Mouse (Mus musculus) hindbrain, embryonic 10.5 days (tissue): ENCODE data around the gene Adm. TPM values are rescaled to one million over a fixed set of nuclear protein-coding genes. Genes with fewer than 3 reads are reported as not detected.
"Not testable (repeated sequence)": the region's sequence is repeated elsewhere in the genome, so short reads cannot be mapped to it uniquely, and the experiment has no call there.

Experiments used
- DNase-seq: peaks from one replicate; pipeline ENCODE4 v3.0.0-alpha.2; 2017; ENCODE audit warnings: low spot score
- H3K27ac ChIP-seq: fragments of 300-500 bp; sonication (generic); 2 replicates; pipeline ENCODE4 v1.5.1; 2016; ENCODE audit warnings: mild to moderate bottlenecking, moderate library complexity
- H3K27me3 ChIP-seq: fragments of 300-500 bp; sonication (generic); 2 replicates; pipeline ENCODE4 v1.6.1; 2016; ENCODE audit warnings: mild to moderate bottlenecking; ENCODE audit not compliant: poor library complexity, insufficient read depth, severe bottlenecking
- H3K36me3 ChIP-seq: fragments of 300-500 bp; sonication (generic); 2 replicates; pipeline ENCODE4 v1.6.1; 2016; ENCODE audit warnings: mild to moderate bottlenecking, moderate library complexity
- H3K4me1 ChIP-seq: fragments of 300-500 bp; sonication (generic); replicated peaks from 2 replicates; pipeline ENCODE4 v1.6.1; 2016; ENCODE audit warnings: mild to moderate bottlenecking
- H3K4me3 ChIP-seq: fragments of 300-500 bp; sonication (generic); 2 replicates; pipeline ENCODE4 v1.5.1; 2016; ENCODE audit warnings: mild to moderate bottlenecking, moderate library complexity
- H3K9me3 ChIP-seq: fragments of 300-500 bp; sonication (generic); 2 replicates; pipeline ENCODE4 v1.6.1; 2016; ENCODE audit warnings: mild to moderate bottlenecking, moderate library complexity
- WGBS: fragments of 180-500 bp; shearing (Covaris S2); methylation state at CpG from one replicate; pipeline ENCODE4 v1.1.7; 2016; 5-methylcytosine and 5-hydroxymethylcytosine counted together
- polyA plus RNA-seq: library from polyadenylated mRNA; unstranded; fragments of >200 nt; fragmentation: Nextera tagmentation; extraction: Ambion mirVana; gene quantifications from 2 replicates; pipeline ENCODE4 v1.2.1, GENCODE M21; 2016

Gene Adm
- polyA plus RNA-seq, 1 experiment from 2014 or later = 5.9 TPM

DNA sequence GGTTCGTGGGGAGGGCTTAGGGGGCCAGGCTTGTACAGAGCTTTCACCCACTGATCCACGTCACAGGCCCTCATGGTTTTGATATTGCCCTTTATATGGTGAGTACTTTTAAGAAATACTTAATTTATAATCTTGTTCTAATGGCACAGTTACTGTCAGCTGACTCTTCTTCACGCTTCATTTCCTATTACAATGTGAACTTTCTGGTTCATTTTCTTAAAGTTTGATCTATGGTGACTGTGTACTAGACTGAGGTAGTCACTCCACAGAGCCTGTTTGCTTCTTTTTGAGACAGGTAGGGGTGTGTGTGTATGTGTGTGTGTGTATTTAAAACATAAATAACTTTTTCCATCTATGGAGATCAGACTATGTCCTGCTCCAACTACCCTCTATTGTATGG lies 8.5 kb downstream of the Adm start:
- Histone ChIP-seq H3K27ac (no peak overlapping the region), H3K9me3 (no peaks in the 10 kb centered on the region), H3K4me1 (peaks cover 21% of the 10 kb centered on the region), H3K4me3 (no peak overlapping the region), H3K27me3 (peaks cover 20% of the 10 kb centered on the region), H3K36me3 (no peaks in the 10 kb centered on the region)
- DNase-seq = no peak
- 78% methylated on average over 3 of the region's 3 CpGs for WGBS

DNA sequence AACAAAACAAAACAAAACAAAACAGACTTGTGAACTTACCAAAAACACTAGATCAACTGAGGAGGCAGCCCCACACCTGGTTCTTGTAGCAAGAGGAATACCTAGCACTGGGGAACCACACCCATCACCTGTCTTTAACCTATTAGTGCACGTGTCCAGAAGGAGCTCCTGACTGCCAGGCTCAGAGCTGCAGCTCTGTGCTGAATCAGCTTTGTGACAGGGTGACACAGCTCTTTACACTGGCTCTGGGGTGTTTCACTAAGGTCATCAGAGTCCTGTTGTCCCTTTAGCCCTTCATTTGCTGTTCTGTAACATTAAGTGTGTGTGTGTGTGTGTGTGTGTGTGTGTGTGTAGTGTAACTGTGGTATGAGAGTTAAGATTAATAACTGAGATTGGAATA lies 9.1 kb downstream of the Adm start:
- Histone ChIP-seq H3K36me3 (no peaks in the 10 kb centered on the region), H3K27me3 (peaks cover 14% of the 10 kb centered on the region), H3K9me3 (no peaks in the 10 kb centered on the region), H3K27ac (no peak overlapping the region), H3K4me3 (no peak overlapping the region), H3K4me1 (peaks cover 15% of the 10 kb centered on the region)
- 56% methylated on average over 1 of the region's 1 CpGs for WGBS
- DNase-seq = no peak

DNA sequence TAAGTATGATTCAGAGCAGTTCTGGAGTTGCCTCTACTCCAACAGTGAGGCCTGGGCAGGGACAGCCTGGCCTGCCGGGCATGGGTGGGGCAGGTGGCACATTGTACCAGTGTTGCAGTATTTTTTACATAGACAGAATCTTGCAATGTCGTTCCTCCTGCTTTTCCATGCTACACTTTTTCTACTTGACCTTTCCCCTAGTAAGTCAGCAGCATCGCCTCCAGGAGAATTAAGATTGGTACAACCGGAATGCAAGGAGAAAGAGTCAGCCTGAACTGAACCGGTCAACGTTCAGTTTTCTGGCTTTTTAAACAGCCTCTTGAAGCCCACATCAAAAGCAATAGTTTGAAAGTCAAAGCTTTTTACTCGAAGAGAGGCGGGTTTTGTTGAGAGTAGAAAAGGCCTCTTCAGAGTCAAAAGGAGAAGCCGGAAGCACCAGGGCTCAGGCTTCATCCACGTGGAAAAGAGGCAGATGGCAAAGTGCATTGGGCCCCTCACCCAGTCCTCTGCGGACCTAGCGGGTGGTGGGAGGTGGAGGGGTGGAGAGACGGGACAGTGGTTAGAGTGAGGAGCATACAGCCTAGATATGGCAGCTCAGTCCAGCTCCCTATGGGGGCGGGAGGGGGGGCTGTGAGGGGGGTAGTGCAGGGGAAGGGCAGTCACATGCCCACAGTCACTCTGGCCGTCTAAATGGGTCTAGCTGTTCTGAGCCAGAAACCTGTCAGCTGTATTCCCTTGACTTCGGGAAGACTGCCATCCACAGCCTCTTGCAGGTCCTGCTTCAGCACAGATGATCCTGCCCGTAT lies 11.0 kb downstream of the Adm start:
- 49% methylated on average over 17 of the region's 17 CpGs for WGBS
- Histone ChIP-seq H3K27ac (peak overlapping the region; percentile 79), H3K27me3 (no peaks in the 10 kb centered on the region), H3K36me3 (no peaks in the 10 kb centered on the region), H3K4me3 (no peak overlapping the region), H3K9me3 (no peaks in the 10 kb centered on the region), H3K4me1 (peaks cover 14% of the 10 kb centered on the region)
- DNase-seq = peak; percentile 28

DNA sequence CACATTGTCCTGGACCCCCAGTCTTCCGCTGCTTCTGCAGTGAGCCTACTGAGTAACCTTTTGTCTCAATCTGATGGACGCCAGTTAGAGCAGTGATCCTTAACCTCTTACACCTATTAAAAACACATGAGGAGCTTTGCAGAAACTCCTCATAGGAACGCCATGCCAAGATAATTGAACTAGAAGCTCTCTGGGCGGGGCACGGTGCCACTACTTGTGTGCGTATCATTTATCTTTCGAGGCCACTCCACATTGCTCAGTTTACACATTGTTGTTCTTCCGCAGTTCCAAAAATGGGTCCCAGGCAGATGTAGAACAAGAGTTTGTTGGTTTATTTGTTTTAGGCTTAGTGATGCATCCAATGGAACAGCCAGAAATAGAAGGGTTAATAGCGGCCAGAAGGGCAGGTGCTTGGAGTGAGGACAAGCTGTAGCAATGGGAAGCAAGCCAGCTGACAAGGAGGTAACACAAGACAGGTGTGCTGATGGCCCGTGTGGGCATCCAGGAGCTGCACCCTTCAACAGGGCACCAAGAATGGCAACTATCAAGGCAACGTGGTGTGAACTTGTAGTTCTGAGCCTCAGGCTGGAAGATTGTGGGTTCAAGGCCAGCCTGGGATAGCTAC lies 11.9 kb downstream of the Adm start:
- Histone ChIP-seq H3K9me3 (no peaks in the 10 kb centered on the region), H3K27ac (0 out of 2 replicates have a peak overlapping the region, but pooled peaks have one; percentile 79), H3K4me3 (no peak overlapping the region), H3K4me1 (peaks cover 14% of the 10 kb centered on the region), H3K27me3 (no peaks in the 10 kb centered on the region), H3K36me3 (no peaks in the 10 kb centered on the region)
- 84% methylated on average over 11 of the region's 11 CpGs for WGBS
- DNase-seq = no peak

DNA sequence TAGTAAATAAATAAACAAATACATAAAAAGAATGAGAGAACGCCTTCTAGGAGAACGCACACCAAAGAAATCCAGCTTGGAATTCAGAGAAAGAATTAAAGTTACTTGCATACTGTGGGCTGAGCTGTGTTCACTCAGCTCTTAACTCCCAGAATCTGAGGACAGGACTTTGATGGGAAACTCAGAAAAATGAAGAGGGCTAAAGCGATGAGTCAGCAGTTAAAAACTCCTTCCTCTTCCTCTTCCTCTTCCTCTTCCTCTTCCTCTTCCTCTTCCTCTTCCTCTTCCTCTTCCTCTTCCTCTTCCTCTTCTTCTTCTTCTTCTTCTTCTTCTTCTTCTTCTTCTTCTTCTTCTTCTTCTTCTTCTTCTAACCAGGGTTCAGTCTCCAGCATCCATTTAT lies 12.5 kb downstream of the Adm start:
- H3K27ac ChIP-seq, H3K9me3 ChIP-seq, H3K27me3 ChIP-seq, H3K4me3 ChIP-seq, DNase-seq, H3K36me3 ChIP-seq: not testable (repeated sequence)
- WGBS = 95% methylated on average over 3 of the region's 3 CpGs
- H3K4me1 ChIP-seq = peaks cover 16% of the 10 kb centered on the region

DNA sequence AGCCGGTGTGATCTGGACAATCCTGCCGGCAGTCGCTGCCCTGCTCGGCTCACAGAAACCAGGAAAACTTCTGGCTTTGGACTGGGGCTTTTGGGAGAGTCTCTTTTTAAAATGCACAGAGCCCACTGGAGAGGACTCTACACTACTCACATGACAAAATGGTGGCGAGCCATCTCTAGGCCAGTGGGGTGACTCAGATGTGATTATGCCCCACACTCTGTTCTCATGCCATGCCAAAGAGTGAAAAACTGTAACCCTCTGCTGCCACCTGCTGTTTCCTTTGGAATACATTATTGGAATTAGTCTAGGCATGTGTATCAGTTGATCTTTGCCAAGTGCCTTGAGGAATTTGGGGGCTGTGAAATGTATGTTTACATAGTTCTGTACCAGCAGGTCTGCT lies 17.9 kb downstream of the Adm start:
- DNase-seq = peak; percentile 56
- whole genome bisulfite sequencing = 79% methylated on average over 5 of the region's 5 CpGs
- no peaks in the 10 kb centered on the region for H3K36me3 ChIP-seq
- no peak overlapping the region for H3K4me3 ChIP-seq
- peaks cover 5% of the 10 kb centered on the region; the same call in 1 of the 2 replicates for H3K9me3 ChIP-seq
- no peak overlapping the region for H3K27ac ChIP-seq
- H3K27me3 ChIP-seq = no peaks in the 10 kb centered on the region
- H3K4me1 ChIP-seq = peaks cover 5% of the 10 kb centered on the region

DNA sequence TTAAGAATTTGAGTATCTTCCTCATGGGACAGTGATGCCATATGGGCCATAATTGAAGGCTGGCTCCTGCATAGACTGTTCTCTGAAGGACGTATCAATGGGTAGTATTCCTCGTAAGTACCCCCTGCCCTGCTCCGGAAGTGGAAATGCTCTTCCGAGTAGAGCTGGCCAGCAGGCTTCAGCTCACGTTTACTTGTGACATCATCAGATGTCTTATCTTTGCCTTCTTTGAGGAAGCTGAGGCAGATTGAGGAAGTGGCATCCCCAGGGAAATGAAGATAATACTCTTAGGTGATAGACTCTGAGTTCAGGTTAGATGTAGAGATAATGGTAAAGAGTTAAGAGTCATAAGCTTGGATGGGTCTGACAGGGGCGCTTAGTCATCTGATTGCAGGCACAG lies 18.4 kb downstream of the Adm start:
- DNase-seq = no peak
- peaks cover 5% of the 10 kb centered on the region for H3K4me1 ChIP-seq
- H3K27ac ChIP-seq = no peak overlapping the region
- H3K9me3 ChIP-seq = peaks cover 5% of the 10 kb centered on the region; the same call in 1 of the 2 replicates
- H3K4me3 ChIP-seq = no peak overlapping the region
- whole genome bisulfite sequencing = 85% methylated on average over 6 of the region's 6 CpGs
- no peaks in the 10 kb centered on the region for H3K36me3 ChIP-seq
- H3K27me3 ChIP-seq = no peaks in the 10 kb centered on the region

DNA sequence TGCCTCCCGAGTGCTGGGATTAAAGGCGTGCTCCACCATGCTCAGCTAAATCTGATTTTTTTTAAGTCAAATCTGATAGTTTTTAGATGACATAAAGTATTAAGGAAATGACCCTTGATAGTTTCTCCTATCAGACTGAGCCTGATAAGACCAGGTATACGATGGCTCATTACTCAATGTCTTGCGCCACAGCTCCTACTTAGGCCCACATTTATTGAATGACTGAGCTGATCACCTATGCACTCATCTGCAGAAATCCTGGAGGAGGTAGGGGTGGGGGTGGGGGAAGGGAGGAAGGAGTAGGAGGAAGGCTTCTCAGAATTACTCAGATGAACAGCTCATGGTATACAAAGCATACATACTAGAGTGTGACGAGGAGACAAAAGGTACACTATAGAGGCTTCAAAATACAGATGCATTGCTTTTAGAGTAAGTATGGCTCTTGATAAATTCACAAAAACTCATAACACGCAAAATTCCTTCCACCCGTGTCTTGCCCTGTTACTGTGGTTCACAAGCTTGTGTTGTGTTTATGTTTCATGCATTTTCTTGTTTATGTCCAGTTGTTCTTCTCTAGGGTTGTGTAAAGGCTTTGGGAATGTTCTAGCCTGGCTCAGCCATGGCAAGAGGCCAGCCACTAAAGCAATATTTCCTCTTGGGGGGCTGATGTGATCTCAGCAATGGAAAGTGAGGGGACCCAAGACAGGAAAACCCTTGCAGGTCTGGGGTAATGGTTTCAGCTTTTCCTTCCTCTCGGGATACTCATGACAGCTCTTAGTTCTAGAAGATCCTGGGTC lies 19.3 kb downstream of the Adm start:
- H3K4me3 ChIP-seq = no peak overlapping the region
- H3K36me3 ChIP-seq = no peaks in the 10 kb centered on the region
- H3K4me1 ChIP-seq = peaks cover 5% of the 10 kb centered on the region
- no peak for DNase-seq
- peaks cover 5% of the 10 kb centered on the region; the same call in 1 of the 2 replicates for H3K9me3 ChIP-seq
- H3K27ac ChIP-seq = no peak overlapping the region
- H3K27me3 ChIP-seq = no peaks in the 10 kb centered on the region
- 93% methylated on average over 8 of the region's 8 CpGs for WGBS

DNA sequence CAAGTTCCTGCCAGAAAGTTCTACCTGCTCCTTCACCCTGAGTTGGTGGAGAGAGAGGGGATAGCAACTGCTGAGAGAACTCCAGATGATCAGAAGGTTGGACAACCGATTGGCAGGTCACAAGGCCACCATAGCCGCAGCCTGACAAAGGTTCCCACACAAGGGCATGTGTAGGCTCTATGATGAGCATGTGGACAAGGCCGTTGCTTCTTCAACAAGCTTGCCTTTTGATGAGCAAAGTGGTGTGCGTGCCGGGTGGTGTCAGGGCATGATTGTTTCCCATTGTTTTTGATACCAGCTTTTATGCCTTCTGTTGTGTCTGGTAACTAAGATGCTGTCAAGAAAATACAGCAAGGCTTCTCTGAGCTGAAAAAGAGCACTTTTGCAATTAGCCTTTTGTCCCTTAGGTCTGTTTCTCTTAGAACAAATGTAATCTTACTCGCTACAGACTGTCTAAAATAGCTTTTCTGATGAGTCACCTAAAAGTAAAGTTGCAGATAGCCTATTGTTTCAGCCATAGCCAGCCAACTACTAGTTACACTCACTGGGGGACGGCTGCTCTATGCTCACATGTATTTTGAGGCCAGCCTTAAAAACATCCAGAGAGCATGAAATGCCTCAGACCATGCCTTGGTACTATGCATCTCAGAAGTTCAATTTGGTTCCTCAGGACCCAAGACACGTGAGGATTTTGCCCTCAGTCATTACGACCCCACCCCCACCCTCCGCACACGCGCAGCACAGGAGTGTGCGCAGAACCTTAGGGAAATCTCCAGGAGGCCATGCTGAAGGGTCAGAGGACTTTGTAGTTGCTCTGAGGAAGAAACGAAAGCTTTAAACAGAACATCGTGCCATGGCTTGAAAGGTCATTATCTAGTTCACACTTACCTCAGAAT lies 20.3 kb downstream of the Adm start:
- H3K27me3 ChIP-seq = no peaks in the 10 kb centered on the region
- H3K4me1 ChIP-seq = peaks cover 5% of the 10 kb centered on the region
- DNase-seq = no peak
- no peak overlapping the region for H3K4me3 ChIP-seq
- no peak overlapping the region for H3K27ac ChIP-seq
- H3K9me3 ChIP-seq = peaks cover 5% of the 10 kb centered on the region; the same call in 1 of the 2 replicates
- 87% methylated on average over 15 of the region's 15 CpGs for WGBS
- H3K36me3 ChIP-seq = no peaks in the 10 kb centered on the region

DNA sequence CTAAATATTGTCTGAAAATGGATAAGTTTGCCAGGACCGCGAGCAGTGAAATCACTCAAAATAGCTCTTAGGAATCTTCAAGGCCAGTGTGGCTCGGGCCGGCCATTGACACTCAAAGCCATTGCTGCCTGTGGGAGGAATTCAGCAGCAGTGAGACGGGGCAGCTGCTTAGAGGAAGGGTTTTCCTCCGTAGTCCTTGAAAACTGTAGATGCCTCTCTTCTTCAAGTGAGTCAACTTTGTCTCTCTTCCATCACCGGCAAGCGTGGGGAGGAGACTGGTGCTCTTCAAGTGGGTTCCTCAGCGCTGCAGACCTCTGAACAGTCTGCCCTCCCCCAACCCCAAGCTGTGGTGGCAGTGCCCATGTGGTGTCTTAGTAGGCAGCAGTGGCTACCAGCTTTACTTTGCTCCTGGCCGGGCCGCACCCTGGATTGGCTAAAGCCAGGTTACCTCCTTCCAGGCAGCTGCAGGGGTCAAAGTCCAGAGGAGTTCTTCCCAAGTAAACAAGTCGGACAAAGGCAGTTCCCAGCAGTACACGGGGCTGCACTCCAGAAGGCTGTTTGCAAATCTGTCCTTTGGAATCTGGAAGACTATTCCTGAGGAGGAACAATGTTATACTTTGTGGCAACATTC lies 21.1 kb downstream of the Adm start:
- peaks cover 5% of the 10 kb centered on the region; the same call in 1 of the 2 replicates for H3K9me3 ChIP-seq
- H3K4me1 ChIP-seq = peaks cover 5% of the 10 kb centered on the region
- no peak overlapping the region for H3K4me3 ChIP-seq
- no peak for DNase-seq
- H3K27me3 ChIP-seq = no peaks in the 10 kb centered on the region
- no peaks in the 10 kb centered on the region for H3K36me3 ChIP-seq
- 84% methylated on average over 13 of the region's 13 CpGs for WGBS
- no peak overlapping the region for H3K27ac ChIP-seq

DNA sequence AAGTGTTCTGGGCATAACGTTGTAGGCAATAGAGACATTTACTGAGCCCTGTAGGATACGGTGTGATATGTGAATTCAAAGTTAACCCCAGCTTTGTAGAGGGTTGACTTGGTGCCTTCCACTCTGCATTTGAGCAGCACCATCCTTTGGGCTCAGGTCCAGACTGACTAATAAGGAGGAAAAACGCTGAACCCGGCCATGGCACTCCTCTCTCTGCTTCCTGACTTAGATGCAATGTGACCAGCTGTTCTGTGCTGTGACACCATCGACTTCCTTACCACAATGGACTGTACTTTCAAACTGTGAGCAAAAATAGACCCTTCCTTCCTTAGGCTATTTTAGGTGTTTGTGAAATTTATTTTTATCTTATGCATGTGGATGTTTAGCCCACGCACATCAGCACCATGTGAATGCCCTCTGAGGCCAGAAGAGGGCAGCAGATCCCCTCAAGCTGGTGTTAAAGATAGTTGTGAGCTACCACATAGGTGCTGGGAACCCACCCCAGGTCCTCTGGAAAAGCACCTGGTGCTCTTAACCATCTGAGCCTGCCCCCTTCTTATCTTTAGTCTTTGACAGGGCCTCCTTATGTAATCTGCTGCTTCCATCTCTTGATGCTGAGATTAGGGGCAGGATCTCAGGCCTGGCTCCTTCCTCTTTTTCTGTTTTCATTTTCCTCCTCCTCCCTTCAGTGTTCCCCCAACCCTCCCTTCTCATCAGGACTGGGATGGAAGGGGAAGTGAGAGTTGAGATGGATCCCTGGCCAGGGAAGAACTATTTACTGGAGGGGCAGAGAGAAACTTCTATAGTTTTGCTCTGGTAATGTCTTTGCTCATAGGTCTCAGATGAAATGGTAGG lies 21.9 kb downstream of the Adm start:
- no peak overlapping the region for H3K27ac ChIP-seq
- H3K4me1 ChIP-seq = peaks cover 5% of the 10 kb centered on the region
- H3K36me3 ChIP-seq = no peaks in the 10 kb centered on the region
- peaks cover 5% of the 10 kb centered on the region; the same call in 1 of the 2 replicates for H3K9me3 ChIP-seq
- DNase-seq = no peak
- H3K4me3 ChIP-seq = no peak overlapping the region
- H3K27me3 ChIP-seq = no peaks in the 10 kb centered on the region
- WGBS = 91% methylated on average over 6 of the region's 6 CpGs
